ENCODE assay signal across 8 mouse cellular contexts in the genomic region with DNA sequence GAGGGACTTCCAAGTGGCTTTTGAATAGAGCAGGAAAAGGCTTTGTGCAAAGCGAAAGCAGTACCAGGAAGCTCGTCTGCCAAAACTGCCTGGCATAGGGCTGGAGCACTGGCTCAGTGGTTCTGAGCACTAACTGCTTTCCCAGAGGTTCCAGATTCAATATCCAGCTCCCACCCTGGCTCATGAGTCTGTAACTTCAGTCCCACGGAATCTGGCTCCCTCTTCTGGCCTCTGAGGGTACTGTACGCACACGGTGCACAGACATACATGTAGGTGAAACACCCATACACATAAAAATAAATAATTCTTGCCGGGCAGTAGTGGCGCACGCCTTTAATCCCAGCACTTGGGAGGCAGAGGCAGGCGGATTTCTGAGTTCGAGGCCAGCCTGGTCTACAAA. TPM values are rescaled to one million over a fixed set of nuclear protein-coding genes. Genes with fewer than 3 reads are reported as not detected.
A peak's percentile ranks its signal among the peaks of the same experiment; 100 is the strongest.
DNase-seq lines count a peak whose midpoint lies in the region; ATAC-seq and TF ChIP-seq lines count a peak whose summit lies in the region.
"Had no signal": no experiment of that assay in that cellular context is flagged by ENCODE, and none has a peak within 500 bp of the region (broad histone marks: within the 10 kb centered on the region; RNA-seq: fewer than 3 reads in every experiment).

No protein-coding gene starts in this region.

- no peaks in the 10 kb centered on the region for H3K36me3 ChIP-seq in ES-Bruce4 (ENCODE audit: control insufficient read depth, insufficient read depth, low read length, poor library complexity, severe bottlenecking)
- H3K36me3 ChIP-seq in forebrain, postnatal 0 days (ENCODE audit: insufficient read depth), result no peaks in the 10 kb centered on the region
- H3K36me3 ChIP-seq in stomach, postnatal 0 days (ENCODE audit: control insufficient read depth, insufficient read depth, low read length), result no peaks in the 10 kb centered on the region
- H3K36me3 ChIP-seq: lung, embryonic 15.5 days had no signal

- TF ChIP-seq CTCF in left cerebral cortex, adult 2 months (IDR thresholded peaks at IDR 0.05), result peak; percentile 62
- peak; percentile 87 for TF ChIP-seq CTCF in ES-Bruce4 (IDR thresholded peaks at IDR 0.05; ENCODE audit: low read depth, low read length)
- peak; percentile 85 for TF ChIP-seq CTCF in forebrain, postnatal 0 days (IDR thresholded peaks at IDR 0.05; ENCODE audit: low read depth)
- peak; percentile 73 for TF ChIP-seq CTCF in stomach, postnatal 0 days (IDR thresholded peaks at IDR 0.05; ENCODE audit: low read depth)

- WGBS in forebrain, postnatal 0 days, result 73% methylated on average over 10 of the region's 10 CpGs
- WGBS in stomach, postnatal 0 days, result 76% methylated on average over 10 of the region's 10 CpGs

- TF ChIP-seq EP300 in ES-Bruce4 (IDR thresholded peaks at IDR 0.05; ENCODE audit: insufficient read depth, low read depth, low read length), result no peak
- no peak for TF ChIP-seq EP300 in stomach, postnatal 0 days (optimal IDR thresholded peaks at IDR 0.05)

- no peaks in the 10 kb centered on the region for H3K27me3 ChIP-seq in ES-Bruce4 (ENCODE audit: control insufficient read depth, insufficient read depth, low read length, poor library complexity, severe bottlenecking)
- H3K27me3 ChIP-seq in forebrain, postnatal 0 days (ENCODE audit: insufficient read depth, low read length), result no peaks in the 10 kb centered on the region
- H3K27me3 ChIP-seq in stomach, postnatal 0 days (ENCODE audit: control insufficient read depth, insufficient read depth, low read length), result no peaks in the 10 kb centered on the region
- H3K27me3 ChIP-seq: lung, embryonic 15.5 days had no signal

- no peaks in the 10 kb centered on the region for H3K9me3 ChIP-seq in ES-Bruce4 (replicated peaks; ENCODE audit: control insufficient read depth, insufficient read depth, low read length, poor library complexity, severe bottlenecking)
- no peaks in the 10 kb centered on the region for H3K9me3 ChIP-seq in forebrain, postnatal 0 days (ENCODE audit: low read length)
- H3K9me3 ChIP-seq in stomach, postnatal 0 days (ENCODE audit: control insufficient read depth, low read length), result no peaks in the 10 kb centered on the region
- H3K9me3 ChIP-seq: lung, embryonic 15.5 days had no signal

- no peak overlapping the region for H3K27ac ChIP-seq in left cerebral cortex, adult 2 months
- no peak overlapping the region for H3K27ac ChIP-seq in ES-Bruce4 (ENCODE audit: insufficient read depth, low read length)
- H3K27ac ChIP-seq in forebrain, postnatal 0 days (ENCODE audit: low read depth, low read length), result no peak overlapping the region
- H3K27ac ChIP-seq in stomach, postnatal 0 days (replicated peaks), result no peak overlapping the region
- H3K27ac ChIP-seq: lung, embryonic 15.5 days had no signal

- peak in 1 of 2 experiments; percentile 40 for DNase-seq in left cerebral cortex, adult 2 months (ENCODE audit: extremely low spot score in 1 of 2, low spot score in 2 of 2)
- DNase-seq in left cerebral cortex, adult 11 months (ENCODE audit: low spot score), result no peak
- DNase-seq in adipocyte (ENCODE audit: low spot score), result peak; percentile 34
- DNase-seq in forebrain, postnatal 0 days, result peak; percentile 86
- DNase-seq in layer of hippocampus, postnatal 14 days (ENCODE audit: low spot score in 2 of 2), result peak; percentile 76 to 87
- peak; percentile 62 for DNase-seq in stomach, postnatal 0 days (ENCODE audit: low spot score)

- intact Hi-C loops in left cerebral cortex, adult 2 months (cut with DNase I), result loop anchor here (1.0 kb wide), 1 partner anchor 87 kb away; no protein-coding TSS in a partner anchor

- TF ChIP-seq POLR2A in ES-Bruce4 (IDR thresholded peaks at IDR 0.05; ENCODE audit: insufficient read depth, low read length), result no peak

- peaks cover 2% of the 10 kb centered on the region for H3K4me1 ChIP-seq in ES-Bruce4 (ENCODE audit: control insufficient read depth, insufficient read depth, low read length)
- H3K4me1 ChIP-seq in forebrain, postnatal 0 days (ENCODE audit: insufficient read depth), result peaks cover 6% of the 10 kb centered on the region; the same call in 1 of the 2 replicates
- H3K4me1 ChIP-seq in stomach, postnatal 0 days (replicated peaks; ENCODE audit: control insufficient read depth, insufficient read depth), result no peaks in the 10 kb centered on the region
- H3K4me1 ChIP-seq: lung, embryonic 15.5 days had no signal

- no peak overlapping the region for H3K4me3 ChIP-seq in left cerebral cortex, adult 2 months
- H3K4me3 ChIP-seq in ES-Bruce4 (ENCODE audit: low read depth, low read length), result no peak overlapping the region
- H3K4me3 ChIP-seq in forebrain, postnatal 0 days (ENCODE audit: low read depth, low read length), result no peak overlapping the region
- no peak overlapping the region for H3K4me3 ChIP-seq in stomach, postnatal 0 days (ENCODE audit: low read depth, low read length)
- H3K4me3 ChIP-seq: lung, embryonic 15.5 days had no signal

- no peak overlapping the region for H3K4me2 ChIP-seq in forebrain, postnatal 0 days (ENCODE audit: low read depth)
- H3K4me2 ChIP-seq in stomach, postnatal 0 days (replicated peaks; ENCODE audit: low read depth), result no peak overlapping the region
- H3K4me2 ChIP-seq: lung, embryonic 15.5 days had no signal

- no peak overlapping the region for H3K9ac ChIP-seq in ES-Bruce4 (ENCODE audit: low read depth, poor library complexity, severe bottlenecking)
- no peak overlapping the region for H3K9ac ChIP-seq in forebrain, postnatal 0 days
- no peak overlapping the region for H3K9ac ChIP-seq in stomach, postnatal 0 days (ENCODE audit: low read length)
- H3K9ac ChIP-seq: lung, embryonic 15.5 days had no signal

- ATAC-seq in forebrain, postnatal 0 days, result peak; percentile 61
- ATAC-seq in stomach, postnatal 0 days (ENCODE audit: low FRiP score, low TSS enrichment), result no peak

RNA-seq across cellular contexts. Expression of a gene that starts 37.4 kb away (rescaled TPM):
- 100 to 1,000 TPM; 139 to 141 TPM for total RNA-seq in left cerebral cortex, adult 2 months (2021)
- polyA plus RNA-seq in ES-Bruce4 (2011; ENCODE audit: insufficient read depth, insufficient read length, low read depth, missing spikeins), result 13.9 and 20.2 TPM in 2 replicates
- total RNA-seq in forebrain, postnatal 0 days (2014; rRNA removed), result 99.7 and 116 TPM in 2 replicates
- 14.9 and 23.4 TPM in 2 replicates for polyA plus RNA-seq in forebrain, postnatal 0 days (2015; fragmentation: Nextera tagmentation; extraction: Ambion mirVana)
- 100 to 1,000 TPM; 172 to 184 TPM for total RNA-seq in layer of hippocampus, postnatal 14 days (2021)
- polyA plus RNA-seq in stomach, postnatal 0 days (2015; fragmentation: Nextera tagmentation; extraction: Ambion mirVana), result 12.0 and 12.5 TPM in 2 replicates

RNA-seq across cellular contexts. Expression of a gene that starts 40.3 kb away (rescaled TPM):
- 10 to 100 TPM; 31.5 to 33.2 TPM for total RNA-seq in left cerebral cortex, adult 2 months (2021)
- polyA plus RNA-seq in ES-Bruce4 (2011; ENCODE audit: insufficient read depth, insufficient read length, low read depth, missing spikeins), result 19.3 and 21.2 TPM in 2 replicates
- 24.9 and 38.0 TPM in 2 replicates for total RNA-seq in forebrain, postnatal 0 days (2014; rRNA removed)
- 14.9 and 27.0 TPM in 2 replicates for polyA plus RNA-seq in forebrain, postnatal 0 days (2015; fragmentation: Nextera tagmentation; extraction: Ambion mirVana)
- 10 to 100 TPM; 43.1 to 46.7 TPM for total RNA-seq in layer of hippocampus, postnatal 14 days (2021)
- 5.0 and 5.3 TPM in 2 replicates for polyA plus RNA-seq in stomach, postnatal 0 days (2015; fragmentation: Nextera tagmentation; extraction: Ambion mirVana)

RNA-seq across cellular contexts. Expression of a gene that starts 51.7 kb away (rescaled TPM):
- total RNA-seq in left cerebral cortex, adult 2 months (2021), result 1,000 to 10,000 TPM; 2,227 to 2,233 TPM
- polyA plus RNA-seq in ES-Bruce4 (2011; ENCODE audit: insufficient read depth, insufficient read length, low read depth, missing spikeins), result 3,823 and 4,237 TPM in 2 replicates
- total RNA-seq in forebrain, postnatal 0 days (2014; rRNA removed), result 5,288 and 5,744 TPM in 2 replicates
- polyA plus RNA-seq in forebrain, postnatal 0 days (2015; fragmentation: Nextera tagmentation; extraction: Ambion mirVana), result 19,349 and 21,354 TPM in 2 replicates
- total RNA-seq in layer of hippocampus, postnatal 14 days (2021), result 1,000 to 10,000 TPM; 3,650 to 3,993 TPM
- polyA plus RNA-seq in stomach, postnatal 0 days (2015; fragmentation: Nextera tagmentation; extraction: Ambion mirVana), result 14,823 and 16,187 TPM in 2 replicates
